Mouse (Mus musculus) adrenal gland, adult 18-20 months (tissue): ENCODE measurements around the gene Rtn4rl1. TPM values are rescaled to one million over a fixed set of nuclear protein-coding genes. Genes with fewer than 3 reads are reported as not detected.
A peak's percentile ranks its signal among the peaks of the same experiment; 100 is the strongest.

Experiments used
- DNase-seq, 2 experiments: peaks; one replicate each; pipeline ENCODE4 v3.0.0; 2021 to 2022; ENCODE audit warnings: low spot score in 2 of 2
- long read RNA-seq, 2 experiments: library from polyadenylated mRNA; stranded (forward); transcript quantifications; one replicate each; pipeline ENCODE4 v2.0.0; 2021
- total RNA-seq, 2 experiments: library from RNA; stranded (reverse); gene quantifications; 1 replicate in 1 of 2; 2 replicates in 1 of 2; pipeline ENCODE4 v1.2.3; 2021

The Rtn4rl1 gene
- total RNA-seq: 10 to 100 TPM; 27.7 to 33.2 TPM
- long read RNA-seq, experiment 1, transcript Rtn4rl1-201 (2 exons, 3,525 nt): major isoform, 36 of 42 reads
- long read RNA-seq, experiment 1, partial matches to known transcripts: 5 of 42 reads
- long read RNA-seq, experiment 1, other reads (novel, unspliced or antisense): 1 of 42 reads
- long read RNA-seq, experiment 2, transcript Rtn4rl1-201 (2 exons, 3,525 nt): major isoform, 47 of 61 reads
- long read RNA-seq, experiment 2, partial matches to known transcripts: 13 of 61 reads
- long read RNA-seq, experiment 2, other reads (novel, unspliced or antisense): 1 of 61 reads

- peak; percentile 80 to 82 for DNase-seq
Observed at GRCm38 (mm10) chr11:75193256-75194071, at the start of gene Rtn4rl1. TSS of gene Rtn4rl1 (plus strand) at chr11:75193783.

GRCm38 (mm10) chr11:75145841-75146240 is 47.7 kb upstream of the Rtn4rl1 start:
- no peak for DNase-seq

GRCm38 (mm10) chr11:75147106-75147845 is 46.3 kb upstream of the Rtn4rl1 start:
- DNase-seq: no peak

GRCm38 (mm10) chr11:75147846-75148168 is 45.8 kb upstream of the Rtn4rl1 start:
- no peak for DNase-seq

- no peak for DNase-seq
Observed at GRCm38 (mm10) chr11:75148332-75149035, 45.1 kb upstream of the Rtn4rl1 start.

GRCm38 (mm10) chr11:75150346-75150745 is 43.2 kb upstream of the Rtn4rl1 start:
- DNase-seq: no peak

GRCm38 (mm10) chr11:75152603-75153557 is 40.7 kb upstream of the Rtn4rl1 start:
- no peak for DNase-seq

GRCm38 (mm10) chr11:75154053-75154585 is 39.5 kb upstream of the Rtn4rl1 start:
- no peak for DNase-seq

- DNase-seq: no peak
Observed at GRCm38 (mm10) chr11:75155985-75156384, 37.6 kb upstream of the Rtn4rl1 start.

GRCm38 (mm10) chr11:75156416-75156815 is 37.2 kb upstream of the Rtn4rl1 start:
- DNase-seq: no peak

GRCm38 (mm10) chr11:75157037-75157436 is 36.5 kb upstream of the Rtn4rl1 start:
- no peak for DNase-seq

- no peak for DNase-seq
Observed at GRCm38 (mm10) chr11:75157901-75158300, 35.7 kb upstream of the Rtn4rl1 start.

- DNase-seq: no peak
Observed at GRCm38 (mm10) chr11:75158432-75158831, 35.2 kb upstream of the Rtn4rl1 start.

- DNase-seq: no peak
Observed at GRCm38 (mm10) chr11:75159564-75159963, 34.0 kb upstream of the Rtn4rl1 start.

- DNase-seq: no peak
Observed at GRCm38 (mm10) chr11:75160954-75161353, 32.6 kb upstream of the Rtn4rl1 start.

GRCm38 (mm10) chr11:75161417-75162008 is 32.1 kb upstream of the Rtn4rl1 start:
- DNase-seq: no peak

- DNase-seq: no peak
Observed at GRCm38 (mm10) chr11:75162591-75163080, 30.9 kb upstream of the Rtn4rl1 start.

- DNase-seq: no peak
Observed at GRCm38 (mm10) chr11:75163379-75163778, 30.2 kb upstream of the Rtn4rl1 start.

- no peak for DNase-seq
Observed at GRCm38 (mm10) chr11:75164051-75164450, 29.5 kb upstream of the Rtn4rl1 start.
